Mouse (Mus musculus) MEL (cell line): ENCODE data around the gene Npas3. TPM values are rescaled to one million over a fixed set of nuclear protein-coding genes. Genes with fewer than 3 reads are reported as not detected.

ENCODE experiments used
- DNase-seq: peaks from one replicate; pipeline ENCODE4 v3.0.0; 2011; ENCODE audit warnings: low read depth, low spot score
- H3K27ac ChIP-seq: 2 replicates; pipeline ENCODE4 v1.5.1; 2012; ENCODE audit warnings: low read depth, mild to moderate bottlenecking, control low read depth, low read length, moderate library complexity; ENCODE audit not compliant: control insufficient read depth
- H3K27me3 ChIP-seq, 2 experiments: fragments of 150-350 bp in 1 of 2; sonication (generic) in 1 of 2; 2 replicates each; pipeline ENCODE4 v1.6.1; 2012; ENCODE audit warnings: low read length in 2 of 2, mild to moderate bottlenecking in 2 of 2, improper control_type of control experiment in 1 of 2, moderate library complexity in 1 of 2; ENCODE audit not compliant: insufficient read depth in 2 of 2, control insufficient read depth in 1 of 2
- H3K36me3 ChIP-seq, 2 experiments: 2 replicates each; pipeline ENCODE4 v1.6.1; 2012 to 2014; ENCODE audit warnings: low read length in 2 of 2, improper control_type of control experiment in 1 of 2, inconsistent platforms in 1 of 2, mild to moderate bottlenecking in 1 of 2; ENCODE audit not compliant: insufficient read depth in 2 of 2, control insufficient read depth in 1 of 2
- H3K4me1 ChIP-seq, 2 experiments: fragments of 150-350 bp in 1 of 2; sonication (generic) in 1 of 2; 2 replicates each; pipeline ENCODE4 v1.6.1; 2012; ENCODE audit warnings: low read length in 2 of 2, improper control_type of control experiment in 1 of 2, mild to moderate bottlenecking in 1 of 2; ENCODE audit not compliant: insufficient read depth in 2 of 2, control insufficient read depth in 1 of 2
- H3K4me3 ChIP-seq, 2 experiments: fragments of 150-350 bp in 1 of 2; sonication (generic) in 1 of 2; 2 replicates each; pipeline ENCODE4 v1.5.1; 2012; ENCODE audit warnings: low read depth in 2 of 2, low read length in 2 of 2, mild to moderate bottlenecking in 2 of 2, moderate library complexity in 2 of 2, control low read depth in 1 of 2, improper control_type of control experiment in 1 of 2; ENCODE audit not compliant: control insufficient read depth in 1 of 2, insufficient read depth in 1 of 2
- H3K79me2 ChIP-seq: 2 replicates; pipeline ENCODE4 v1.6.1; 2012; ENCODE audit warnings: mild to moderate bottlenecking, low read length, moderate library complexity; ENCODE audit not compliant: control insufficient read depth, poor library complexity, insufficient read depth
- H3K9ac ChIP-seq: 2 replicates; pipeline ENCODE4 v1.6.1; 2012; ENCODE audit warnings: low read depth, mild to moderate bottlenecking, control low read depth, low read length, moderate library complexity; ENCODE audit not compliant: control insufficient read depth, poor library complexity, severe bottlenecking
- H3K9me3 ChIP-seq: fragments of 150-350 bp; sonication (generic); replicated peaks from 2 replicates; pipeline ENCODE4 v1.6.1; 2012; ENCODE audit warnings: mild to moderate bottlenecking, low read length, improper control_type of control experiment, moderate library complexity; ENCODE audit not compliant: insufficient read depth
- ELF1 ChIP-seq: IDR thresholded peaks from 2 replicates; pipeline ENCODE4 v1.6.1; 2014; ENCODE audit warnings: low read depth, mild to moderate bottlenecking, inconsistent platforms, low read length, improper control_type of control experiment, moderate library complexity
- EP300 ChIP-seq, 2 experiments: IDR thresholded peaks; 2 replicates each; pipeline ENCODE4 v1.6.1; 2011; ENCODE audit warnings: improper control_type of control experiment in 2 of 2, low read length in 2 of 2, low read depth in 1 of 2, mild to moderate bottlenecking in 1 of 2
- ETS1 ChIP-seq: IDR thresholded peaks from 2 replicates; pipeline ENCODE4 v1.6.1; 2012; ENCODE audit warnings: low read depth, mild to moderate bottlenecking, inconsistent platforms, low read length, improper control_type of control experiment, moderate library complexity
- HCFC1 ChIP-seq: IDR thresholded peaks from 2 replicates; pipeline ENCODE4 v1.6.1; 2012; ENCODE audit warnings: low read depth, mild to moderate bottlenecking, inconsistent platforms, low read length, improper control_type of control experiment, moderate library complexity
- JUND ChIP-seq: IDR thresholded peaks from 2 replicates; pipeline ENCODE4 v1.6.1; 2011; ENCODE audit warnings: low read depth, mild to moderate bottlenecking, improper control_type of control experiment, low read length
- KAT2A ChIP-seq: conservative IDR thresholded peaks from 2 replicates; pipeline ENCODE4 v1.6.1; 2012; ENCODE audit warnings: low read depth, low read length, improper control_type of control experiment, inconsistent platforms
- MAFK ChIP-seq: IDR thresholded peaks from 2 replicates; pipeline ENCODE4 v1.6.1; 2011; ENCODE audit warnings: low read depth, mild to moderate bottlenecking, low read length, improper control_type of control experiment, borderline replicate concordance
- MAX ChIP-seq: IDR thresholded peaks from 2 replicates; pipeline ENCODE4 v1.6.1; 2011; ENCODE audit warnings: low read length, improper control_type of control experiment
- MAZ ChIP-seq: IDR thresholded peaks from 2 replicates; pipeline ENCODE4 v1.6.1; 2012; ENCODE audit warnings: low read depth, mild to moderate bottlenecking, inconsistent platforms, low read length, improper control_type of control experiment
- MXI1 ChIP-seq: IDR thresholded peaks from 2 replicates; pipeline ENCODE4 v1.6.1; 2011; ENCODE audit warnings: mild to moderate bottlenecking, low read depth, low read length, improper control_type of control experiment
- MYC ChIP-seq: IDR thresholded peaks from 2 replicates; pipeline ENCODE4 v1.6.1; 2011; ENCODE audit warnings: low read depth, mild to moderate bottlenecking, low read length, improper control_type of control experiment, moderate library complexity
- NRF1 ChIP-seq: IDR thresholded peaks from 2 replicates; pipeline ENCODE4 v1.6.1; 2014; ENCODE audit warnings: low read depth, mild to moderate bottlenecking, inconsistent platforms, low read length, improper control_type of control experiment, moderate library complexity; ENCODE audit not compliant: poor library complexity, insufficient read depth, severe bottlenecking
- RAD21 ChIP-seq: IDR thresholded peaks from 2 replicates; pipeline ENCODE4 v1.6.1; 2011; ENCODE audit warnings: mild to moderate bottlenecking, low read depth, low read length, improper control_type of control experiment
- RCOR1 ChIP-seq: IDR thresholded peaks from 2 replicates; pipeline ENCODE4 v1.6.1; 2012; ENCODE audit warnings: low read depth, mild to moderate bottlenecking, inconsistent platforms, low read length, improper control_type of control experiment
- SIN3A ChIP-seq: IDR thresholded peaks from 2 replicates; pipeline ENCODE4 v1.6.1; 2012; ENCODE audit warnings: low read length, improper control_type of control experiment, inconsistent platforms
- SMC3 ChIP-seq: IDR thresholded peaks from 2 replicates; pipeline ENCODE4 v1.6.1; 2011; ENCODE audit warnings: low read depth, low read length, improper control_type of control experiment
- TAL1 ChIP-seq: IDR thresholded peaks from 2 replicates; pipeline ENCODE4 v1.6.1; 2012; ENCODE audit warnings: mild to moderate bottlenecking, inconsistent platforms, low read length, moderate library complexity, mixed read lengths
- TBP ChIP-seq: IDR thresholded peaks from 2 replicates; pipeline ENCODE4 v1.8.0; 2011; ENCODE audit warnings: low read depth, low read length, improper control_type of control experiment
- TCF12 ChIP-seq: IDR thresholded peaks from 2 replicates; pipeline ENCODE4 v1.6.1; 2014; ENCODE audit warnings: low read depth, mild to moderate bottlenecking, inconsistent platforms, low read length, improper control_type of control experiment, moderate library complexity
- UBTF ChIP-seq: IDR thresholded peaks from 2 replicates; pipeline ENCODE4 v1.6.1; 2012; ENCODE audit warnings: low read depth, mild to moderate bottlenecking, inconsistent platforms, low read length, improper control_type of control experiment, moderate library complexity, borderline replicate concordance; ENCODE audit not compliant: insufficient read depth
- USF2 ChIP-seq, 2 experiments: IDR thresholded peaks; 2 replicates each; pipeline ENCODE4 v1.6.1; 2011 to 2012; ENCODE audit warnings: improper control_type of control experiment in 2 of 2, low read length in 2 of 2, borderline replicate concordance in 1 of 2, inconsistent platforms in 1 of 2, low read depth in 1 of 2, mild to moderate bottlenecking in 1 of 2; ENCODE audit not compliant: insufficient read depth in 1 of 2
- ZC3H11A ChIP-seq: IDR thresholded peaks from 2 replicates; pipeline ENCODE4 v1.6.1; 2012; ENCODE audit warnings: low read depth, mild to moderate bottlenecking, inconsistent platforms, low read length, improper control_type of control experiment
- ZKSCAN1 ChIP-seq: IDR thresholded peaks from 2 replicates; pipeline ENCODE4 v1.6.1; 2012; ENCODE audit warnings: low read depth, mild to moderate bottlenecking, inconsistent platforms, low read length, improper control_type of control experiment, moderate library complexity
- ZMIZ1 ChIP-seq: IDR thresholded peaks from 2 replicates; pipeline ENCODE4 v1.6.1; 2012; ENCODE audit warnings: low read depth, mild to moderate bottlenecking, inconsistent platforms, low read length, improper control_type of control experiment, moderate library complexity
- ZNF384 ChIP-seq: IDR thresholded peaks from 2 replicates; pipeline ENCODE4 v1.6.1; 2012; ENCODE audit warnings: low read depth, mild to moderate bottlenecking, inconsistent platforms, low read length, improper control_type of control experiment
- polyA plus RNA-seq, 2 experiments: library from polyadenylated mRNA; stranded (reverse) in 1 of 2; unstranded in 1 of 2; fragments of >175 nt in 1 of 2; fragments of >200 nt in 1 of 2; gene quantifications; 2 replicates each; pipeline versions ENCODE4 v1.2.1 to v1.2.4; 2012; ENCODE audit warnings: low replicate concordance in 2 of 2, low read depth in 1 of 2; ENCODE audit not compliant: insufficient read length in 2 of 2, insufficient read depth in 1 of 2, missing spikeins in 1 of 2
- total RNA-seq: library from RNA; depleted of rRNA; stranded (reverse); fragments of 300-350 nt; gene quantifications from 2 replicates; pipeline ENCODE4 v1.2.3, GENCODE M21; 2012

Npas3 gene
- total and polyA plus RNA-seq, 3 experiments = not detected

- DNase-seq = no peak
Observed at GRCm38 (mm10) chr12:53351860-53352259, 103.4 kb downstream of the Npas3 start.

DNA sequence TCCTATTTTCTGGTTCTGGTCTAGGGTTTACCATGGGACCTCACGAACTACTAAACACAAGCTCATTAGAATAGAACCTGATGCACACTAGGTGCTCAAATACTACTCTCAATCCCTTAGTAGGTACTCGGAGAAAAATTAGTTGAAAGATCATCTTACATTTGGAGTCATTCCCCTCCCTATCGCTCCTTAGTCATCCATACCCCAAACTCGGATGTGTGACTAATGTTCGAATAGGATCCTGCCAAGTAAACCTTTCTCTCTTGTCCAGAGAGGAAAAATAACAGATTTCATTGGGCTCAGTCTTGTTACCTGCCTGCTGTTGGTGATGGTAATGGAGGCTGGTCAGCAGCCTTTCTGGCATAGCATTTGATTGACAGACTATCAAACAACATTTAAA lies 117.3 kb downstream of the Npas3 start:
- no peak overlapping the region for H3K9ac ChIP-seq
- no peak overlapping the region for H3K27ac ChIP-seq
- no peaks in the 10 kb centered on the region for H3K79me2 ChIP-seq
- no peak for TF ChIP-seq ZKSCAN1
- no peak for TF ChIP-seq SIN3A
- TF ChIP-seq RCOR1 = no peak
- no peak for TF ChIP-seq ZMIZ1
- no peak for TF ChIP-seq TAL1
- TF ChIP-seq HCFC1 = no peak
- no peak for TF ChIP-seq ZNF384
- no peak for TF ChIP-seq ZC3H11A
- TF ChIP-seq SMC3 = no peak
- TF ChIP-seq KAT2A = no peak
- TF ChIP-seq RAD21 = no peak
- H3K27me3 ChIP-seq = no peaks in the 10 kb centered on the region
- no peak overlapping the region for H3K4me3 ChIP-seq
- no peaks in the 10 kb centered on the region for H3K4me1 ChIP-seq
- no peaks in the 10 kb centered on the region for H3K36me3 ChIP-seq
- no peak for DNase-seq
- no peaks in the 10 kb centered on the region for H3K9me3 ChIP-seq

More at GRCm38 (mm10) chr12:53351860-53352259, 103.4 kb downstream of the Npas3 start:
- TF ChIP-seq ELF1 = no peak
- no peak for TF ChIP-seq TBP
- no peak for TF ChIP-seq MAFK
- no peak for TF ChIP-seq UBTF
- TF ChIP-seq MAX = no peak
- TF ChIP-seq MAZ = no peak
- TF ChIP-seq JUND = no peak
- TF ChIP-seq EP300 (IDR thresholded peaks at IDR 0.05; ENCODE audit: low read depth in 1 of 2, low read length in 2 of 2) = no peak
- TF ChIP-seq ETS1 = no peak
- no peak for TF ChIP-seq TCF12
- no peak for TF ChIP-seq MXI1
- TF ChIP-seq SMC3 = no peak
- TF ChIP-seq MYC = no peak
- TF ChIP-seq USF2 (IDR thresholded peaks at IDR 0.05; ENCODE audit: borderline replicate concordance in 1 of 2, insufficient read depth in 1 of 2, low read depth in 1 of 2, low read length in 2 of 2) = no peak
- no peak for TF ChIP-seq NRF1
- no peak for TF ChIP-seq SIN3A
- Histone ChIP-seq H3K4me1 (no peaks in the 10 kb centered on the region), H3K36me3 (no peaks in the 10 kb centered on the region), H3K9ac (no peak overlapping the region), H3K4me3 (no peak overlapping the region), H3K9me3 (no peaks in the 10 kb centered on the region), H3K27ac (no peak overlapping the region), H3K27me3 (no peaks in the 10 kb centered on the region), H3K79me2 (no peaks in the 10 kb centered on the region)
